13 mouse cellular contexts compared by ENCODE assay signal in genomic region chr4:57919494-57920423, GRCm38 (mm10). TPM values are rescaled to one million over a fixed set of nuclear protein-coding genes. Genes with fewer than 3 reads are reported as not detected.
DNase-seq lines count a peak whose midpoint lies in the region; ATAC-seq and TF ChIP-seq lines count a peak whose summit lies in the region.
"Had no signal": no experiment of that assay in that cellular context is flagged by ENCODE, and none has a peak within 500 bp of the region (broad histone marks: within the 10 kb centered on the region; RNA-seq: fewer than 3 reads in every experiment).

No protein-coding gene starts in this region.

- 12% methylated on average over 8 of the region's 8 CpGs for WGBS in kidney, embryonic 16.5 days
- 37% methylated on average over 8 of the region's 8 CpGs for WGBS in kidney, adult 2 months
- 9% methylated on average over 8 of the region's 8 CpGs for WGBS in forebrain, embryonic 15.5 days

- TF ChIP-seq POLR2A in kidney, adult 2 months (IDR thresholded peaks at IDR 0.05; ENCODE audit: low read depth, low read length), result no peak

- H3K27me3 ChIP-seq in kidney, embryonic 16.5 days (ENCODE audit: insufficient read depth, low read length), result no peaks in the 10 kb centered on the region
- H3K27me3 ChIP-seq in kidney, adult 2 months (replicated peaks; ENCODE audit: control insufficient read depth, insufficient read depth, low read length), result no peaks in the 10 kb centered on the region
- H3K27me3 ChIP-seq in E14TG2a.4 (ENCODE audit: insufficient read depth, low read length), result peaks cover 5% of the 10 kb centered on the region; the same call in 1 of the 2 replicates
- H3K27me3 ChIP-seq in forebrain, embryonic 15.5 days, result no peaks in the 10 kb centered on the region

- no peak for DNase-seq in kidney, adult 2 months
- peak; percentile 39 for DNase-seq in adipocyte (ENCODE audit: low spot score)
- no peak for DNase-seq in gastrocnemius, postnatal 36 days
- no peak for DNase-seq in T-cell, adult 2 months (ENCODE audit: low spot score)
- no peak for DNase-seq in urinary bladder, postnatal 14 days (ENCODE audit: low spot score)
- DNase-seq: adrenal gland, adult 2 months; cerebellum, adult 11-12 months; heart, adult 18-20 months; right cerebral cortex, postnatal 25 days had no signal

- no peak overlapping the region for H3K9ac ChIP-seq in kidney, embryonic 16.5 days (replicated peaks; ENCODE audit: low read length)
- H3K9ac ChIP-seq in forebrain, embryonic 15.5 days (replicated peaks), result no peak overlapping the region
- H3K9ac ChIP-seq: liver, embryonic 12.5 days had no signal

- peaks cover 26% of the 10 kb centered on the region for H3K4me1 ChIP-seq in kidney, embryonic 16.5 days (ENCODE audit: insufficient read depth, low read length)
- peaks cover 13% of the 10 kb centered on the region for H3K4me1 ChIP-seq in kidney, adult 2 months (ENCODE audit: control insufficient read depth, insufficient read depth, low read length)
- peaks cover 89% of the 10 kb centered on the region for H3K4me1 ChIP-seq in E14TG2a.4 (replicated peaks; ENCODE audit: low read depth, low read length)
- H3K4me1 ChIP-seq in forebrain, embryonic 15.5 days, result peaks cover 9% of the 10 kb centered on the region

- H3K4me3 ChIP-seq in kidney, embryonic 16.5 days (ENCODE audit: low read length), result no peak overlapping the region
- no peak overlapping the region for H3K4me3 ChIP-seq in kidney, adult 2 months (ENCODE audit: insufficient read depth, low read depth, low read length)
- peak overlapping the region; percentile 75 for H3K4me3 ChIP-seq in E14TG2a.4 (replicated peaks; ENCODE audit: low read length)
- H3K4me3 ChIP-seq in forebrain, embryonic 15.5 days, result no peak overlapping the region
- H3K4me3 ChIP-seq: liver, embryonic 12.5 days had no signal

- TF ChIP-seq CTCF in kidney, adult 2 months (conservative IDR thresholded peaks at IDR 0.05; ENCODE audit: insufficient read depth, insufficient read length, low read depth, low read length), result no peak
- TF ChIP-seq CTCF in E14TG2a.4 (conservative IDR thresholded peaks at IDR 0.05; ENCODE audit: low read length), result no peak

- H3K27ac ChIP-seq in kidney, embryonic 16.5 days (ENCODE audit: low read length), result no peak overlapping the region
- no peak overlapping the region for H3K27ac ChIP-seq in kidney, adult 2 months (ENCODE audit: insufficient read depth, low read depth, low read length)
- H3K27ac ChIP-seq in forebrain, embryonic 15.5 days (replicated peaks), result no peak overlapping the region
- H3K27ac ChIP-seq: liver, embryonic 12.5 days had no signal

- H3K36me3 ChIP-seq in kidney, embryonic 16.5 days (ENCODE audit: insufficient read depth, low read length), result no peaks in the 10 kb centered on the region
- H3K36me3 ChIP-seq in kidney, adult 2 months (ENCODE audit: control insufficient read depth, insufficient read depth, low read length), result no peaks in the 10 kb centered on the region
- H3K36me3 ChIP-seq in E14TG2a.4 (ENCODE audit: insufficient read depth, low read length), result no peaks in the 10 kb centered on the region
- no peaks in the 10 kb centered on the region for H3K36me3 ChIP-seq in forebrain, embryonic 15.5 days
- H3K36me3 ChIP-seq: liver, embryonic 12.5 days had no signal

- intact Hi-C loops in gastrocnemius, postnatal 36 days (cut with DNase I), result no loop called here

- ATAC-seq in kidney, embryonic 16.5 days (ENCODE audit: low FRiP score, low TSS enrichment), result no peak; the same call in 1 of the 2 replicates
- ATAC-seq in forebrain, embryonic 15.5 days (replicated peaks), result peak; percentile 58
- ATAC-seq: liver, embryonic 12.5 days had no signal

- H3K9me3 ChIP-seq in kidney, embryonic 16.5 days (ENCODE audit: low read length), result no peaks in the 10 kb centered on the region
- no peaks in the 10 kb centered on the region for H3K9me3 ChIP-seq in E14TG2a.4 (ENCODE audit: low read length)
- no peaks in the 10 kb centered on the region for H3K9me3 ChIP-seq in forebrain, embryonic 15.5 days
- H3K9me3 ChIP-seq: liver, embryonic 12.5 days had no signal

- H3K4me2 ChIP-seq in kidney, embryonic 16.5 days (replicated peaks; ENCODE audit: low read depth, low read length), result 0 out of 2 replicates have a peak overlapping the region, but pooled peaks have one; percentile 3
- no peak overlapping the region for H3K4me2 ChIP-seq in forebrain, embryonic 15.5 days (replicated peaks)
- H3K4me2 ChIP-seq: liver, embryonic 12.5 days had no signal

RNA-seq across cellular contexts. Expression of gene D630039A03Rik, which starts 3.7 kb away (rescaled TPM):
- 1.7 and 2.2 TPM in 2 replicates for polyA plus RNA-seq in kidney, embryonic 16.5 days (2015; fragmentation: Nextera tagmentation; extraction: Ambion mirVana)
- 17.8 and 19.8 TPM in 2 replicates for polyA plus RNA-seq in kidney, adult 2 months (2012; rRNA removed)
- not detected in 2 replicates for polyA plus RNA-seq in forebrain, embryonic 15.5 days (2015; fragmentation: Nextera tagmentation; extraction: Ambion mirVana)
- not detected for total RNA-seq in gastrocnemius, postnatal 36 days (2021)

RNA-seq across cellular contexts. Expression of gene Txn1, which starts 36.5 kb away (rescaled TPM):
- 426 and 432 TPM in 2 replicates for polyA plus RNA-seq in kidney, embryonic 16.5 days (2015; fragmentation: Nextera tagmentation; extraction: Ambion mirVana)
- polyA plus RNA-seq in kidney, adult 2 months (2012; rRNA removed), result 296 and 377 TPM in 2 replicates
- 285 and 307 TPM in 2 replicates for polyA plus RNA-seq in forebrain, embryonic 15.5 days (2015; fragmentation: Nextera tagmentation; extraction: Ambion mirVana)
- total RNA-seq in gastrocnemius, postnatal 36 days (2021), result 10 to 100 TPM; 62.8 to 67.2 TPM
